Mouse (Mus musculus): ENCODE measurements around the gene Comp. TPM values are rescaled to one million over a fixed set of nuclear protein-coding genes. Genes with fewer than 3 reads are reported as not detected.
A peak's percentile ranks its signal among the peaks of the same experiment; 100 is the strongest.

The Comp gene
- total and polyA plus RNA-seq, 3 experiments = 0.13 to 0.16 TPM; not detected in 1

- in situ Hi-C loops (cut with MboI; ENCODE audit: low pct_ligation_motif_present, low pct_unique_long_range_greater_than_20kb, low sequenced_read_pairs) (no loop called here), dilution Hi-C loops (cut with MboI; ENCODE audit: extremely low pct_ligation_motif_present, extremely low pct_unique_long_range_greater_than_20kb, low sequenced_read_pairs) (no loop called here)
- H3K27me3 ChIP-seq (replicated peaks) = no peaks in the 10 kb centered on the region
- peaks cover 0 to 12% of the 10 kb centered on the region in 2 experiments; a peak in 2 of 4 replicates for H3K4me1 ChIP-seq (ENCODE audit: control insufficient read depth in 1 of 2, insufficient read depth in 2 of 2)
- H3K4me3 ChIP-seq (replicated peaks in 1 of 3; ENCODE audit: low read depth in 2 of 3, low read length in 2 of 3, poor library complexity in 1 of 3) = no peak overlapping the region
- no peaks in the 10 kb centered on the region for H3K9me3 ChIP-seq (replicated peaks; ENCODE audit: low read length)
- no peak overlapping the region for H3K4me2 ChIP-seq (ENCODE audit: insufficient read depth, low read depth, poor library complexity, severe bottlenecking)
- peaks cover 82 to 97% of the 10 kb centered on the region in 2 experiments for H3K36me3 ChIP-seq (replicated peaks in 1 of 2; ENCODE audit: control insufficient read depth in 1 of 2, insufficient read depth in 1 of 2, low read length in 1 of 2)
- no peak overlapping the region for H3K27ac ChIP-seq (ENCODE audit: insufficient read depth, low read depth)
- peaks cover 33% of the 10 kb centered on the region for H3K79me2 ChIP-seq (replicated peaks; ENCODE audit: control insufficient read depth, extremely low read depth, insufficient read depth, poor library complexity, severe bottlenecking)
- no peak for DNase-seq (ENCODE audit: extremely low read depth)
- TF ChIP-seq KAT2A (IDR thresholded peaks at IDR 0.05; ENCODE audit: insufficient replicate concordance, low read length) = no peak
- TF ChIP-seq ZKSCAN1 (IDR thresholded peaks at IDR 0.05; ENCODE audit: borderline replicate concordance, low read depth, low read length) = no peak
- TF ChIP-seq MXI1 (IDR thresholded peaks at IDR 0.05; ENCODE audit: low read depth, low read length) = no peak
- TF ChIP-seq MYC (IDR thresholded peaks at IDR 0.05; ENCODE audit: low read depth, low read length) = no peak
- no peak overlapping the region for H3K9ac ChIP-seq (ENCODE audit: insufficient read depth, low read depth)
Observed at GRCm38 (mm10) chr8:70342007-70342406, 31.4 kb upstream of the Comp start.

GRCm38 (mm10) chr8:70343076-70343475 lies 30.3 kb upstream of the Comp start:
- H3K27me3 ChIP-seq (replicated peaks) = no peaks in the 10 kb centered on the region
- H3K4me2 ChIP-seq (ENCODE audit: insufficient read depth, low read depth, poor library complexity, severe bottlenecking) = no peak overlapping the region
- peaks cover 72 to 95% of the 10 kb centered on the region in 2 experiments for H3K36me3 ChIP-seq (replicated peaks in 1 of 2; ENCODE audit: control insufficient read depth in 1 of 2, insufficient read depth in 1 of 2, low read length in 1 of 2)
- H3K9me3 ChIP-seq (replicated peaks; ENCODE audit: low read length) = no peaks in the 10 kb centered on the region
- H3K27ac ChIP-seq (ENCODE audit: insufficient read depth, low read depth) = no peak overlapping the region
- peaks cover 44% of the 10 kb centered on the region for H3K79me2 ChIP-seq (replicated peaks; ENCODE audit: control insufficient read depth, extremely low read depth, insufficient read depth, poor library complexity, severe bottlenecking)
- peaks cover 8 to 23% of the 10 kb centered on the region in 2 experiments for H3K4me1 ChIP-seq (ENCODE audit: control insufficient read depth in 1 of 2, insufficient read depth in 2 of 2)
- dilution Hi-C loops (cut with MboI; ENCODE audit: extremely low pct_ligation_motif_present, extremely low pct_unique_long_range_greater_than_20kb, low sequenced_read_pairs) = no loop called here
- H3K4me3 ChIP-seq (replicated peaks in 1 of 3; ENCODE audit: low read depth in 2 of 3, low read length in 2 of 3, poor library complexity in 1 of 3) = no peak overlapping the region
- no peak overlapping the region for H3K9ac ChIP-seq (ENCODE audit: insufficient read depth, low read depth)
- no peak for TF ChIP-seq CTCF (conservative IDR thresholded peaks at IDR 0.05 in 1 of 2, IDR thresholded peaks at IDR 0.05 in 1 of 2; ENCODE audit: low read depth in 2 of 2, low read length in 2 of 2)
- no peak for TF ChIP-seq TCF12 (IDR thresholded peaks at IDR 0.05; ENCODE audit: low read depth, low read length)
- TF ChIP-seq USF1 (IDR thresholded peaks at IDR 0.05; ENCODE audit: low read depth, low read length) = no peak
- in situ Hi-C loops (cut with MboI; ENCODE audit: low pct_ligation_motif_present, low pct_unique_long_range_greater_than_20kb, low sequenced_read_pairs) = no loop called here
- DNase-seq (ENCODE audit: extremely low read depth) = no peak

DNA sequence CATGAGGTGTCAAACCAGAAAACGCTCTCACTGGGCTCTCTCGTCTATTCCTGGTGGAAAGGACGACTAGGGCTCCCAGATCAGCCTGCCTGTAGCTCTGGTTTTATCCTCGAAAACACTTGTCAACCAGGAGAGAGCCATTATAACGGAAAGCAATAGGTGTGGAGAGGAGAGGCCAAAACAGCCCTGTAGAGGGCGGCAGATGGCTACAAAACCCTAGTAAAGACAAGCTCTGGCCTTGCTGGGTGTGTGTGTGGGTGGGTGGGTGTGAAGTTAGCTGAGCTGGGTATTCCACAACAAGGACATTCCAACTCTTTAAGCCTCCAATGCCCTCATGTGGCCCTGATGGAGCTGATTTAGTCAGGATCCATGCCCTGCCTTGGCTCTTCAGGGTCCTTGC lies 29.7 kb upstream of the Comp start:
- Histone ChIP-seq H3K4me2 (ENCODE audit: insufficient read depth, low read depth, poor library complexity, severe bottlenecking) (no peak overlapping the region), H3K9ac (ENCODE audit: insufficient read depth, low read depth) (no peak overlapping the region), H3K27me3 (replicated peaks) (no peaks in the 10 kb centered on the region), H3K9me3 (replicated peaks; ENCODE audit: low read length) (no peaks in the 10 kb centered on the region), H3K79me2 (replicated peaks; ENCODE audit: control insufficient read depth, extremely low read depth, insufficient read depth, poor library complexity, severe bottlenecking) (peaks cover 50% of the 10 kb centered on the region), H3K4me3 (replicated peaks in 1 of 3; ENCODE audit: low read depth in 2 of 3, low read length in 2 of 3, poor library complexity in 1 of 3) (no peak overlapping the region), H3K36me3 (replicated peaks in 1 of 2; ENCODE audit: control insufficient read depth in 1 of 2, insufficient read depth in 1 of 2, low read length in 1 of 2) (peaks cover 71 to 95% of the 10 kb centered on the region in 2 experiments), H3K4me1 (ENCODE audit: control insufficient read depth in 1 of 2, insufficient read depth in 2 of 2) (peaks cover 14 to 29% of the 10 kb centered on the region in 2 experiments), H3K27ac (ENCODE audit: insufficient read depth, low read depth) (no peak overlapping the region)
- DNase-seq (ENCODE audit: extremely low read depth) = peak; percentile 35
- in situ Hi-C loops (cut with MboI; ENCODE audit: low pct_ligation_motif_present, low pct_unique_long_range_greater_than_20kb, low sequenced_read_pairs) = no loop called here
- TF ChIP-seq USF1 (IDR thresholded peaks at IDR 0.05; ENCODE audit: low read depth, low read length) (no peak), USF2 (conservative IDR thresholded peaks at IDR 0.05; ENCODE audit: low read depth, low read length) (no peak), RAD21 (IDR thresholded peaks at IDR 0.05; ENCODE audit: low read depth, low read length) (peak; percentile 55), SMC3 (IDR thresholded peaks at IDR 0.05; ENCODE audit: low read depth, low read length) (peak; percentile 35; the same call in 1 of the 2 replicates), CTCF (conservative IDR thresholded peaks at IDR 0.05 in 1 of 2, IDR thresholded peaks at IDR 0.05 in 1 of 2; ENCODE audit: low read depth in 2 of 2, low read length in 2 of 2) (peak in 1 of 2 experiments; percentile 65; a peak in 2 of 4 replicates)
- dilution Hi-C loops (cut with MboI; ENCODE audit: extremely low pct_ligation_motif_present, extremely low pct_unique_long_range_greater_than_20kb, low sequenced_read_pairs) = no loop called here

Data from CH12.LX (cell line).